Mouse (Mus musculus) forelimb bud, embryonic 11.5 days (tissue): ENCODE results near the gene Nfatc4.
A peak's percentile ranks its signal among the peaks of the same experiment; 100 is the strongest.

ENCODE experiments used
- DNase-seq: peaks from one replicate; pipeline ENCODE4 v3.0.0-alpha.2; 2012; ENCODE audit warnings: low read depth, low spot score

Nfatc4 gene

GRCm38 (mm10) chr14:55822991-55823762 lies at the start of gene Nfatc4:
TSS of gene Nfatc4 (plus strand) at chr14:55823144.
- DNase-seq, result peak; percentile 97

DNA sequence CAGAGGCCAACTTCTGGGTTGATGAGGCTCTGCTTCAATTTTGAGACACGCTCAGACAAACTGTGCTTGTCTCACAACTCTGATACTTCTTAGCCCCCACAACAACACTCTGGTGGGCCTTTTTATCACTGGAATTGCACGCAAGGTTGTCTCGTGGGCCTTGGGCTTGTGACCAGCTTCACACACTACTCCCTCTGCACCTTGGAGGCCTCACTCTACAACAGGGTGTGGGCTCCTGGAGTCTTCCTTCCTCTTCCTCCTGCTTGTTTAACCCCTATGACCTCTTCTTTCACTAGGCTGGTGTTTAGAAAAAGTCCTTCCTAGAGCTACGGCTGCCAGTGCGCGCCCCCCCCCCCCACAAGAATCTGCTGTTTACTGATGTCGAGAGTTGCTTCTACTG lies 46.2 kb upstream of the Nfatc4 start:
- no peak for DNase-seq

GRCm38 (mm10) chr14:55777176-55777575 lies 45.8 kb upstream of the Nfatc4 start:
- no peak for DNase-seq

DNA sequence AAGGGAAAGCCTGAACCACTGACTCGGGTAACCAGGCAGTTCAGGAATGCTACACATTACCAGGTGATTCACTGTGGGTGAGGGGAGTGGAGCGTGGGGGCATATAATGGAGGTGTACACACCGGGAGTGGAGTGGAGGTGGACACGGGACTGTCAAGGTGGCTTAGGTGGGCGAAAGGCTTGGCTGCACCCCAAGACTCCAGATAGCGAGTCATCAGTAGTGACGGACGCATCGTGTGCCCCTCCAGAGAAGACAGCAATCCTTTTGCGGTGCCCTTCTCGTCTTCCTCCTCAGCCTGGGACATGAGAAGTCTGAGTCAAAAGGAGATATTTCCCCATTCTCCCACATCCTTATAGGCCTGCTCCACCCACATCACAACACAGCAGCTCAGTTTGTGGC lies 45.1 kb upstream of the Nfatc4 start:
- DNase-seq, result no peak

DNA sequence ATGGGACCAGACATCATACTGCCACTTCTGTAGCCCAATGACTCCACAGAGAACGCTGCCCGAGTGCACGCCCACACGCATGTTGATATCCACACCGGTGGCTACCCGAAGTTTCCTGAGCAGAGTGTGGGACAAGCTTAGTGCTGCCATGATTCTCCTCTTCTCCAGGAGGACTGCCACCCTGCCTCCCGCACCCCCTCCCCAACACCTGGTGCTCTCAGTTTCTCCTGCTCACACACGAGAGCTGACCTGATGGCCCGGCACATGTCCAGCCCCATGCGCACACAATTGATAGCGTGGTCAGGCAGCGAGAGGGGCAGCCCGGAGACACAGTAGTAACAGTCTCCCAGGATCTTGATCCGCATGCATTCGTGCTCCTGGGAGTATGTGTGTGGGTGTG lies 44.3 kb upstream of the Nfatc4 start:
- DNase-seq, result no peak

DNA sequence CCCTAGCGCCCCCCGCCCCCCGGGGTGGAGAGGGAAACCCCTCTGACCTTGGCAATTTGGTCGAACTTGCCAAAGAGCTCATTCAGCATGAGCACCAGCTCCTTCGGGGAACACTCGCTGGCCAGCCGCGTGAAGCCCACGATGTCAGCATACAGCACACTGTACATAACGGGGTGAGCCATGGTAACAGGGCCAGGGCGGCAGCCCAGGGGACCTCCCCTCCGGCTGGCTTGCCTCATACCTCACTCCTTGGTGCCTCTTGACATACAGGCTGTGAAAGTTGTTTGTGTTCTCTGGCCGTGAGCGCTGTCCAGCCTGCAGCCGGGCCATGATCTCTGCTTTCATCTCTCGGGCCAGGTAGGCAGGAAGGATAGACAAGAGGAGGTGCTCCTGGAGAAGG lies 43.3 kb upstream of the Nfatc4 start:
- no peak for DNase-seq

- DNase-seq, result no peak
Measured at GRCm38 (mm10) chr14:55780736-55781135, 42.2 kb upstream of the Nfatc4 start.

GRCm38 (mm10) chr14:55781310-55781709 lies 41.6 kb upstream of the Nfatc4 start:
- peak; percentile 89 for DNase-seq

DNA sequence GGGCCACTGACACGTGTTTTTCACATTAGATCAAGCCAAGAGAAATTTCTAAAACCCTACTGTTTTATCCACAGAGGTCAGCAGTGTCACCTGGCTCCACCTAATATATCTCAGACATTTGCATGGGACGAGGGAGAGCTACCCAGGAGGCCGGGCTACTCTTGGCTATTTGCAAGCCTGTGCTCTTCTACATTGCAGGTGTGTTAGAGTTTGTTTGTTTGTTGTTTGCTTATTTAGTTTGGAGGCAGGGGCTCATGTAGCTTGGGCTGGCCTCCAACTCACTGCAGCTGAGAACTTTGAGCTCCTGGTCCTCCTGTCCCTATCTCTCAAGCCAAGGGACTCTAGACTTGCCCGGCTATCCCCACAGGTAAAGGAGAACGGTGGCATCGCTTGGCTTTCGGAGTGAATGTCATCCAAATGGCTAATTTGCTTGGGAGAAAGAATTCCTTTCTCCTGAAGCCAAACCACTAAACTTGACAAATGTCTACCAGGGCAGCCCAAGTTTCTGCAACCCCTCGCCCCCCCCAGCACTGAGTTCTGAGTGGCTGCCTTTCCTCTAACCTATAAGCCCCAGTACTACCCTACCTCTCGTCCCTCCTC lies 40.5 kb upstream of the Nfatc4 start:
- no peak for DNase-seq

- DNase-seq, result peak; percentile 73
Measured at GRCm38 (mm10) chr14:55783171-55783957, 39.6 kb upstream of the Nfatc4 start.

GRCm38 (mm10) chr14:55783958-55784235 lies 39.0 kb upstream of the Nfatc4 start, which contains the start of gene Adcy4:
TSS of gene Adcy4 (minus strand) at chr14:55784095.
- no peak for DNase-seq

GRCm38 (mm10) chr14:55785195-55785594 lies 37.7 kb upstream of the Nfatc4 start:
- no peak for DNase-seq

DNA sequence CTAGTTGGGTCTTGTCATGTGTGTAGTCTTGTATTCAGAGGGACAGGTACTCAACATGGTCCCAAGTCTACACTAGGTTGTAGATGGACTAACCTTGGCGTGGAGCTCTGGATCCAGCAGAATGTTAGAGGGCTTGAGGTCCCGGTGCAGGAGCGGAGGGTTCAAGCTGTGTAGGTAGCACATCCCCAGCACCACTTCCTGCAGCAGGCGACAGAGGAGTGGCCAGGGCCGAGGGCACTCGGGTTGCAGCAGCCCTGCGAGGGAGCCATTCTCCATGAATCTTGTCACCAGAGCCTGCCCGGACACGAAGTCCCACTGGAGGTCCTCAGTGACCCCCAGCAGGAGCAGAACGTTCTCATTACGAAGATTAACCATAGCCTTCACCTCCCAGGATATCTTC lies 35.2 kb upstream of the Nfatc4 start:
- no peak for DNase-seq

- no peak for DNase-seq
Measured at GRCm38 (mm10) chr14:55788256-55789050, 34.5 kb upstream of the Nfatc4 start, which contains the start of gene Ripk3. TSS of gene Ripk3 (minus strand) at chr14:55788865.

GRCm38 (mm10) chr14:55793461-55793860 lies 29.5 kb upstream of the Nfatc4 start:
- no peak for DNase-seq

DNA sequence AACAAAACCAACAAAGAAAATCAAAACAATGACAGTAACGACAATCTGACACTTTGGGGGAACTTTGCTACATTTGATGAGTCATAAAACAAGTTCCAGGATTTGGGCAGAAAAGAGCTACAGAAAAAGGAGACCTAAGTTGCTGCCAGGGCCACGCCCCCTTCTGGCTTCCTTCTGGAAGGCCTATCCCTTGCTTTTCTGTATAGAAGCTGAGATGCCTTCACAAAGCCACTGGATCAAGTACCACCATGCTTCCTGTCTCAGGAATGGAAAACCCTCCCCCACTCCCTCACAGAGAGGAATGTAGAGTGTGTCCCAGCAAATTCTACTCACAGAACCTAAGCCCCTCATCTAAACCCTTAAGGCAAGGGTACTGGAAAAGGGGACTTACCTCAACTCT lies 29.0 kb upstream of the Nfatc4 start:
- DNase-seq, result no peak

DNA sequence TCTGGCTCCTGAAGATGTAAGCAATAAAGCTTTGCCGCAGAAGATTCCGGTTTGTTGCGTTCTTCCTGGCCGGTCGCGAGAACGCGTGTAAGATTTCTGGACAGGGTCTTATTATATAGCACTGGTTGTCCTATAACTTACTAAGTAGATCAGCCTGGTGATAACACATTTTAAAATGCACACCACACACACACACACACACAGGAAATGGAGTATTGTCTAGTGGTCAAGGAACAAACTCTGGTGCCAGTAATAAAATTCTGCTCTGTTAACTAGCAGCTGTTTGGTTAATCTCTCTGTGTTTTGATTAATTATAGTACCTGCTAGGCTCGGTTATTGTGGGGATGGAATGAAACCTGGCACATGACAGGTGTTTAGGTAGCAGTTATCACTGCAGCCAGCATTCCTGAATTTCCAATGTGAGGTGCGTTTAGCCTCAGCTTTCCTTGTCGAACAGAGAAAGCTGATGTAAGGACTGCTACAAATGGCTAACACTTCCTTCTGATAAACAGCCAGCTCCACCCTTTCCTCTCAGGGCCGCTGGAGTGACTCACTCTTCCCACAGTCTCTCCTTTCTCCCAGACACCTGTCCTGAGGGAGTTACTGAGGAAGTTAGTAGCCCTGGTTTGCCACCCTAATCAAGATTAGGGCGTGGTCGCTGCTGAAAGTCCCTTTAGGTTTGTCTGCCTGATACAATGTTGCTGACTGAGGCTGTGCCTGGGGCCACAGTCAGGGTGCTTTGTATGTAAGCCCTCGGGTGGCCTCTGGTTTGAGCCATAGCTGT lies 27.4 kb upstream of the Nfatc4 start:
- no peak for DNase-seq

- peak; percentile 94 for DNase-seq
Measured at GRCm38 (mm10) chr14:55814885-55815284, 8.1 kb upstream of the Nfatc4 start.

- DNase-seq, result no peak
Measured at GRCm38 (mm10) chr14:55815310-55815751, 7.6 kb upstream of the Nfatc4 start.

DNA sequence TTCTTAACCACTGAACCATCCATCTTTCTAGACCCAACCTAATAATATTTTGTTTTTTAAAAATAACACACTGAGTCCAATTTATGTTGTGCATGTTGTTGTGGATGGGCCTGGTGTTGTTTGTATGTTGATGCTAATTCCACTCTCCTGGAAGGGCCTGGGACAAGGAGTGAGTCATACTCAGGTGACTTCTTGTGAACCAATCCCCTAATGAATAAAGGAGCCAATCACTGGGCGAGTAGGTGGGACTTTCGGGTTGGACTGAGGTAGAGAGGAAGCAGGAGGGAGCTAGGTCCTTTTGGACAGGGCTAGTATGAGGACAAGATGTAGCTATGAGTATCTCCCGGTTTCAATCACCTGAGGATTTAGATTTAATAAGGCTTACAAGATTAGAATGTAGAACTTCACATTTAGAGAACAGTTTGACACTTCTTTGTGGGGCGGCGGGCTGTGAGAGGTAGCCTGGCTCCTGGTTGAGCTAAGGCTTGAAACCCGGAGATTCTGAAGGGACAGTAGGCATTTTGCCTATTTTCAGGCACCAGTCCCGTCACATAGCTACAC lies 3.0 kb upstream of the Nfatc4 start:
- DNase-seq, result no peak

DNA sequence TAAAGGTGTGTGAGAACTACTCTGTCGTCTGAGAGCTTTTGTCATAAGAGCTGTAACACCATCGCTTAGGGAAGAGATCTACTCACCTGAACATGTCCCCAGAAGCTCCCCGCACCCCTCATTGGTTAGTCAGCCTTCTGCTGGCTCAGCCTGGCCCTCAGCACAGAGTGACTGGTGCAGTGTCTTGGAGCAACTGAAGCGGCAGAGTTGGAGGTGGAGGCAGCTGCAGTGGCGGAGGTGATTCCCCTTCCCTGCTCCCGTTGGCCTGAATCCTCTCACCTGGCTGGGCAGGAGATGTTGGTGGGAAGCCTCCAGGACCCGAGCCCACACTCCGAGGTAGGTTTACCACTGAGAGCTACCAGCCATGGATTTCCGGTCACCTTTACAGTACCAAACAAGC lies 2.4 kb upstream of the Nfatc4 start:
- DNase-seq, result no peak
